ENCODE assay signal across 8 mouse cellular contexts in the genomic region with DNA sequence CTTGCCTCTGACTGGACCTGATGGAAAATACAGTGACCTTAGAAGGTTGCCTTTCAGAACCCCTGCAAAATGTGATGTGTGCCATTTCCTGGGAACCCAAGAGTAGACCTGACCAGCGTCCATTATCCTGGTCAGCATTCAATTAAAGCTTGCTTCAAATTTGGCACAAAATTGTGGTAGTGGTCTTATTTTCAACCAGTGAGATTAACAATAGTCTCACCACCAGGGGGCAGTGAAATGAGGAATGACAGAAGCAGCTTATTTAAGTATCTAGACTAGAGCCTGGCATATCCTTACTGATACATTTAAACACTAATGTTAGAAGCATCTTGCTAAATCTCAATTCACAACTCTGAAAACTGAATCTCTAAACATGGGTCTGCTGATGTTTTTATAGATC. TPM values are rescaled to one million over a fixed set of nuclear protein-coding genes. Genes with fewer than 3 reads are reported as not detected.
DNase-seq lines count a peak whose midpoint lies in the region; ATAC-seq lines count a peak whose summit lies in the region.

No protein-coding gene starts in this region.

- H3K9ac ChIP-seq in hindbrain, embryonic 11.5 days (ENCODE audit: low read depth, low read length), result no peak overlapping the region
- H3K9ac ChIP-seq in hindbrain, embryonic 16.5 days (ENCODE audit: low read depth, low read length), result no peak overlapping the region
- H3K9ac ChIP-seq in neural tube, embryonic 15.5 days (replicated peaks), result no peak overlapping the region
- no peak overlapping the region for H3K9ac ChIP-seq in stomach, embryonic 14.5 days (replicated peaks; ENCODE audit: low read depth, low read length)

- H3K27me3 ChIP-seq in hindbrain, embryonic 11.5 days (ENCODE audit: control insufficient read depth, insufficient read depth, low read length), result no peaks in the 10 kb centered on the region
- H3K27me3 ChIP-seq in hindbrain, embryonic 16.5 days (replicated peaks; ENCODE audit: control insufficient read depth, insufficient read depth, low read length), result no peaks in the 10 kb centered on the region
- no peaks in the 10 kb centered on the region for H3K27me3 ChIP-seq in neural tube, embryonic 15.5 days (replicated peaks)
- no peaks in the 10 kb centered on the region for H3K27me3 ChIP-seq in stomach, embryonic 14.5 days (ENCODE audit: control insufficient read depth, insufficient read depth, low read length)

- no peak overlapping the region for H3K27ac ChIP-seq in hindbrain, embryonic 11.5 days (ENCODE audit: low read depth, low read length)
- no peak overlapping the region for H3K27ac ChIP-seq in hindbrain, embryonic 16.5 days (ENCODE audit: low read depth, low read length)
- no peak overlapping the region for H3K27ac ChIP-seq in neural tube, embryonic 15.5 days (replicated peaks)
- H3K27ac ChIP-seq in stomach, embryonic 14.5 days (ENCODE audit: low read length), result peak overlapping the region; percentile 33; the same call in 1 of the 2 replicates

- no peaks in the 10 kb centered on the region for H3K9me3 ChIP-seq in hindbrain, embryonic 11.5 days (ENCODE audit: control insufficient read depth, low read length)
- H3K9me3 ChIP-seq in hindbrain, embryonic 16.5 days (ENCODE audit: control insufficient read depth, low read length), result no peaks in the 10 kb centered on the region
- no peaks in the 10 kb centered on the region for H3K9me3 ChIP-seq in neural tube, embryonic 15.5 days (replicated peaks)
- no peaks in the 10 kb centered on the region for H3K9me3 ChIP-seq in stomach, embryonic 14.5 days (ENCODE audit: control insufficient read depth, low read depth, low read length)

- H3K4me1 ChIP-seq in hindbrain, embryonic 11.5 days (replicated peaks; ENCODE audit: control insufficient read depth, insufficient read depth, low read length), result no peaks in the 10 kb centered on the region
- no peaks in the 10 kb centered on the region for H3K4me1 ChIP-seq in hindbrain, embryonic 16.5 days (ENCODE audit: control insufficient read depth, insufficient read depth, low read depth, low read length)
- no peaks in the 10 kb centered on the region for H3K4me1 ChIP-seq in neural tube, embryonic 15.5 days
- H3K4me1 ChIP-seq in stomach, embryonic 14.5 days (ENCODE audit: control insufficient read depth, insufficient read depth, low read length), result peaks cover 21% of the 10 kb centered on the region; the same call in 1 of the 2 replicates

- no peaks in the 10 kb centered on the region for H3K36me3 ChIP-seq in hindbrain, embryonic 11.5 days (ENCODE audit: control insufficient read depth, insufficient read depth, low read length)
- H3K36me3 ChIP-seq in hindbrain, embryonic 16.5 days (ENCODE audit: control insufficient read depth, insufficient read depth, low read length), result no peaks in the 10 kb centered on the region
- H3K36me3 ChIP-seq in neural tube, embryonic 15.5 days, result no peaks in the 10 kb centered on the region
- H3K36me3 ChIP-seq in stomach, embryonic 14.5 days (ENCODE audit: control insufficient read depth, insufficient read depth, low read length), result no peaks in the 10 kb centered on the region; the same call in 1 of the 2 replicates

- no peak overlapping the region for H3K4me3 ChIP-seq in hindbrain, embryonic 11.5 days (ENCODE audit: low read depth, low read length)
- H3K4me3 ChIP-seq in hindbrain, embryonic 16.5 days (ENCODE audit: low read length), result no peak overlapping the region
- no peak overlapping the region for H3K4me3 ChIP-seq in neural tube, embryonic 15.5 days (replicated peaks)
- no peak overlapping the region for H3K4me3 ChIP-seq in stomach, embryonic 14.5 days (ENCODE audit: low read depth, low read length)

- peak; percentile 78 for DNase-seq in hindbrain, embryonic 11.5 days (ENCODE audit: low spot score)
- peak; percentile 28 for DNase-seq in neural tube, embryonic 10.5 days (ENCODE audit: extremely low spot score, low spot score)
- peak; percentile 81 for DNase-seq in embryo, embryonic 10 days (ENCODE audit: low spot score)
- DNase-seq in spleen, postnatal 14 days (ENCODE audit: low spot score in 2 of 2), result no peak
- no peak for DNase-seq in cerebellum, adult 18-20 months

- ATAC-seq in hindbrain, embryonic 11.5 days (ENCODE audit: low FRiP score), result no peak
- ATAC-seq in hindbrain, embryonic 16.5 days, result no peak
- ATAC-seq in neural tube, embryonic 15.5 days (ENCODE audit: low FRiP score), result no peak
- ATAC-seq in stomach, embryonic 14.5 days (ENCODE audit: insufficient number of reproducible peaks, insufficient read depth, low FRiP score, low read depth), result no peak

- no peak overlapping the region for H3K4me2 ChIP-seq in hindbrain, embryonic 11.5 days (replicated peaks; ENCODE audit: low read depth, low read length)
- H3K4me2 ChIP-seq in hindbrain, embryonic 16.5 days (ENCODE audit: low read length), result no peak overlapping the region
- H3K4me2 ChIP-seq in neural tube, embryonic 15.5 days, result no peak overlapping the region
- no peak overlapping the region for H3K4me2 ChIP-seq in stomach, embryonic 14.5 days (replicated peaks; ENCODE audit: low read depth, low read length)

- 79% methylated on average over 1 of the region's 1 CpGs for WGBS in hindbrain, embryonic 11.5 days
- WGBS in hindbrain, embryonic 16.5 days, result 47% methylated on average over 1 of the region's 1 CpGs
- WGBS in neural tube, embryonic 15.5 days, result 71% methylated on average over 1 of the region's 1 CpGs
- 70% methylated on average over 1 of the region's 1 CpGs for WGBS in stomach, embryonic 14.5 days

RNA-seq across cellular contexts. Expression of a gene that starts 31.6 kb away (rescaled TPM):
- 0.57 and 0.88 TPM in 2 replicates for polyA plus RNA-seq in hindbrain, embryonic 11.5 days (2014; fragmentation: Nextera tagmentation; extraction: Ambion mirVana)
- 2.1 and 2.4 TPM in 2 replicates for polyA plus RNA-seq in hindbrain, embryonic 16.5 days (2015; fragmentation: Nextera tagmentation; extraction: Ambion mirVana)
- 2.4 and 3.6 TPM in 2 replicates for polyA plus RNA-seq in neural tube, embryonic 15.5 days (2015; fragmentation: Nextera tagmentation; extraction: Ambion mirVana)
- polyA plus RNA-seq in stomach, embryonic 14.5 days (2014; fragmentation: Nextera tagmentation; extraction: Ambion mirVana), result 13.7 and 14.5 TPM in 2 replicates

Comparison
In these comparisons a context has a peak if more than half of its experiments do, and no peak if none do; other contexts are left out.
1. DNase-seq: peak in hindbrain, embryonic 11.5 days (single experiment), neural tube, embryonic 10.5 days (single experiment) and embryo, embryonic 10 days (single experiment); none in spleen, postnatal 14 days (0 of 2) and cerebellum, adult 18-20 months (0 of 2).